ENCODE assay signal across 10 mouse cellular contexts in the genomic region with DNA sequence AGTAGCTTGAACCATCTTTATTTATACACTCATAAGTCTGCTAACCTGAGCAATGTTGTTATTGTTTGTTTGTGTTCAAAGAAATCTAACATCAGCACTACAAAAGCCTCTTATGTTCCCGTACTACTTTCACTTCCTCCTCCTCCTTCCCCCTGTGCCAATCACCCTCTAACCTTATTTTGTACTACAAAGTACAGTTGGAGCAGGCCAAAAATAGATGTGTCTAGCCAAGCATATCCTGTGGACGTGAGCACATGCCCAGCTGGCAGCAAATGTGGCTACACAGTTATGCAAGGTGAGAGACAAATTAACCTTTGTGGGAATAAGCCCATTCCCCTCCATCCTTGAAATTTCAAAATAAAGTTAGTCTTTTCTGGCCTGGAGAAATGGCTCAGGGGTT. TPM values are rescaled to one million over a fixed set of nuclear protein-coding genes. Genes with fewer than 3 reads are reported as not detected.
DNase-seq lines count a peak whose midpoint lies in the region; ATAC-seq and TF ChIP-seq lines count a peak whose summit lies in the region.
"Had no signal": no experiment of that assay in that cellular context is flagged by ENCODE, and none has a peak within 500 bp of the region (broad histone marks: within the 10 kb centered on the region; RNA-seq: fewer than 3 reads in every experiment).

No protein-coding gene starts in this region.

- H3K27me3 ChIP-seq in liver, embryonic 15.5 days, result no peaks in the 10 kb centered on the region
- H3K27me3 ChIP-seq in liver, embryonic 11.5 days (replicated peaks; ENCODE audit: control insufficient read depth, insufficient read depth, low read length), result no peaks in the 10 kb centered on the region
- H3K27me3 ChIP-seq in Patski, result no peaks in the 10 kb centered on the region

- POLR2A ChIA-PET in Patski (lab: Charles Lee), result interaction anchor here (1.9 kb wide), 1 partner anchor 17 kb away, joined by 4 read pairs; no protein-coding TSS in a partner anchor

- no peak overlapping the region for H3K4me3 ChIP-seq in liver, embryonic 15.5 days (replicated peaks)
- no peak overlapping the region for H3K4me3 ChIP-seq in liver, embryonic 11.5 days (ENCODE audit: low read depth, low read length)
- H3K4me3 ChIP-seq: hindbrain, embryonic 10.5 days; midbrain, embryonic 10.5 days had no signal

- H3K4me1 ChIP-seq in liver, embryonic 15.5 days (replicated peaks), result no peaks in the 10 kb centered on the region
- H3K4me1 ChIP-seq in liver, embryonic 11.5 days (replicated peaks; ENCODE audit: control insufficient read depth, insufficient read depth, low read length), result no peaks in the 10 kb centered on the region
- H3K4me1 ChIP-seq: hindbrain, embryonic 10.5 days; midbrain, embryonic 10.5 days had no signal

- no peak for TF ChIP-seq CTCF in Patski (IDR thresholded peaks at IDR 0.05)

- intact Hi-C loops in heart, postnatal 14 days (cut with DNase I), result no loop called here

- in situ Hi-C loops in Patski (cut with MboI; ENCODE audit: low pct_unique_long_range_greater_than_20kb), result no loop called here

- CTCF ChIA-PET in Patski (lab: Charles Lee), result interaction anchor here (1.4 kb wide), 1 partner anchor 25 kb away, joined by 3 read pairs; no protein-coding TSS in a partner anchor

- no peak overlapping the region for H3K4me2 ChIP-seq in liver, embryonic 15.5 days
- H3K4me2 ChIP-seq in liver, embryonic 11.5 days, result no peak overlapping the region

- DNase-seq in liver, embryonic 11.5 days (ENCODE audit: low spot score), result no peak
- DNase-seq in Patski (ENCODE audit: low read depth, low spot score), result peak; percentile 47
- DNase-seq in heart, postnatal 14 days, result peak; percentile 10 to 25
- no peak for DNase-seq in ovary, postnatal 36 days (ENCODE audit: low spot score)
- no peak for DNase-seq in yolk sac, embryonic 10.5 days (ENCODE audit: low spot score)
- no peak for DNase-seq in spleen, adult 12 weeks (ENCODE audit: low spot score)

- H3K27ac ChIP-seq in liver, embryonic 15.5 days (replicated peaks), result no peak overlapping the region
- H3K27ac ChIP-seq in liver, embryonic 11.5 days (ENCODE audit: low read depth, low read length), result no peak overlapping the region
- H3K27ac ChIP-seq: hindbrain, embryonic 10.5 days; midbrain, embryonic 10.5 days had no signal

- H3K9ac ChIP-seq in liver, embryonic 15.5 days, result no peak overlapping the region
- H3K9ac ChIP-seq in liver, embryonic 11.5 days (ENCODE audit: low read depth, low read length), result no peak overlapping the region

- H3K36me3 ChIP-seq in liver, embryonic 15.5 days (replicated peaks), result 0 out of 2 replicates have a peak, but pooled peaks cover 3% of the 10 kb centered on the region
- H3K36me3 ChIP-seq in liver, embryonic 11.5 days (ENCODE audit: control insufficient read depth, insufficient read depth, low read length), result no peaks in the 10 kb centered on the region; the same call in 1 of the 2 replicates
- H3K36me3 ChIP-seq: midbrain, embryonic 10.5 days had no signal

- 0 out of 2 replicates have a peak, but pooled peaks have one; percentile 42 for ATAC-seq in liver, embryonic 15.5 days (ENCODE audit: insufficient read depth)
- ATAC-seq in liver, embryonic 11.5 days (replicated peaks; ENCODE audit: low FRiP score), result no peak
- ATAC-seq in Patski, result peak; percentile 85
- ATAC-seq in megakaryocyte, adult 5-6 weeks (ENCODE audit: poor library complexity, severe bottlenecking), result peak; percentile 93

- no peaks in the 10 kb centered on the region for H3K9me3 ChIP-seq in liver, embryonic 15.5 days (replicated peaks)
- H3K9me3 ChIP-seq in liver, embryonic 11.5 days (ENCODE audit: control insufficient read depth, low read length), result no peaks in the 10 kb centered on the region

- WGBS in liver, embryonic 15.5 days (ENCODE audit: insufficient replicate concordance), result 26% methylated on average over 2 of the region's 2 CpGs
- 58% methylated on average over 2 of the region's 2 CpGs for WGBS in liver, embryonic 11.5 days

RNA-seq across cellular contexts. Expression of gene Resf1, which starts 34.6 kb away (rescaled TPM):
- 26.6 and 27.3 TPM in 2 replicates for polyA plus RNA-seq in liver, embryonic 15.5 days (2015; fragmentation: Nextera tagmentation; extraction: Ambion mirVana)
- 37.7 and 37.8 TPM in 2 replicates for polyA plus RNA-seq in liver, embryonic 11.5 days (2014; fragmentation: Nextera tagmentation; extraction: Ambion mirVana)
- polyA plus RNA-seq in Patski (2021), result 28.9 TPM
- total RNA-seq in heart, postnatal 14 days (2021), result 10 to 100 TPM; 32.8 to 38.6 TPM
- 114 and 122 TPM in 2 replicates for total RNA-seq in megakaryocyte, adult 5-6 weeks (2015)
- total RNA-seq in megakaryocyte, adult 5-6 weeks (2017), result 76.9 and 91.4 TPM in 2 replicates

Comparison
In these comparisons a context has a peak if more than half of its experiments do, and no peak if none do; other contexts are left out.
1. DNase-seq: peak in Patski (single experiment) and heart, postnatal 14 days (2 of 2); none in liver, embryonic 11.5 days (single experiment), ovary, postnatal 36 days (single experiment), yolk sac, embryonic 10.5 days (single experiment) and spleen, adult 12 weeks (single experiment).